Mouse (Mus musculus) MEL (cell line): Measurements from ENCODE around the gene Slc5a10. TPM values are rescaled to one million over a fixed set of nuclear protein-coding genes. Genes with fewer than 3 reads are reported as not detected.

Source experiments
- DNase-seq: peaks from one replicate; pipeline ENCODE4 v3.0.0; 2011; ENCODE audit warnings: low read depth, low spot score
- H3K27ac ChIP-seq: 2 replicates; pipeline ENCODE4 v1.5.1; 2012; ENCODE audit warnings: low read depth, mild to moderate bottlenecking, control low read depth, low read length, moderate library complexity; ENCODE audit not compliant: control insufficient read depth
- H3K27me3 ChIP-seq, 2 experiments: fragments of 150-350 bp in 1 of 2; sonication (generic) in 1 of 2; 2 replicates each; pipeline ENCODE4 v1.6.1; 2012; ENCODE audit warnings: low read length in 2 of 2, mild to moderate bottlenecking in 2 of 2, improper control_type of control experiment in 1 of 2, moderate library complexity in 1 of 2; ENCODE audit not compliant: insufficient read depth in 2 of 2, control insufficient read depth in 1 of 2
- H3K36me3 ChIP-seq, 2 experiments: 2 replicates each; pipeline ENCODE4 v1.6.1; 2012 to 2014; ENCODE audit warnings: low read length in 2 of 2, improper control_type of control experiment in 1 of 2, inconsistent platforms in 1 of 2, mild to moderate bottlenecking in 1 of 2; ENCODE audit not compliant: insufficient read depth in 2 of 2, control insufficient read depth in 1 of 2
- H3K4me1 ChIP-seq, 2 experiments: fragments of 150-350 bp in 1 of 2; sonication (generic) in 1 of 2; 2 replicates each; pipeline ENCODE4 v1.6.1; 2012; ENCODE audit warnings: low read length in 2 of 2, improper control_type of control experiment in 1 of 2, mild to moderate bottlenecking in 1 of 2; ENCODE audit not compliant: insufficient read depth in 2 of 2, control insufficient read depth in 1 of 2
- H3K4me3 ChIP-seq, 2 experiments: fragments of 150-350 bp in 1 of 2; sonication (generic) in 1 of 2; 2 replicates each; pipeline ENCODE4 v1.5.1; 2012; ENCODE audit warnings: low read depth in 2 of 2, low read length in 2 of 2, mild to moderate bottlenecking in 2 of 2, moderate library complexity in 2 of 2, control low read depth in 1 of 2, improper control_type of control experiment in 1 of 2; ENCODE audit not compliant: control insufficient read depth in 1 of 2, insufficient read depth in 1 of 2
- H3K79me2 ChIP-seq: 2 replicates; pipeline ENCODE4 v1.6.1; 2012; ENCODE audit warnings: mild to moderate bottlenecking, low read length, moderate library complexity; ENCODE audit not compliant: control insufficient read depth, poor library complexity, insufficient read depth
- H3K9ac ChIP-seq: 2 replicates; pipeline ENCODE4 v1.6.1; 2012; ENCODE audit warnings: low read depth, mild to moderate bottlenecking, control low read depth, low read length, moderate library complexity; ENCODE audit not compliant: control insufficient read depth, poor library complexity, severe bottlenecking
- H3K9me3 ChIP-seq: fragments of 150-350 bp; sonication (generic); replicated peaks from 2 replicates; pipeline ENCODE4 v1.6.1; 2012; ENCODE audit warnings: mild to moderate bottlenecking, low read length, improper control_type of control experiment, moderate library complexity; ENCODE audit not compliant: insufficient read depth
- CHD1 ChIP-seq: IDR thresholded peaks from 2 replicates; pipeline ENCODE4 v1.6.1; 2012; ENCODE audit warnings: low read depth, mild to moderate bottlenecking, inconsistent platforms, low read length, improper control_type of control experiment
- CTCF ChIP-seq, 3 experiments: IDR thresholded peaks in 2 of 3; conservative IDR thresholded peaks in 1 of 3; 2 replicates each; pipeline ENCODE4 v1.5.1; 2011 to 2012; ENCODE audit warnings: low read length in 3 of 3, low read depth in 2 of 3, mild to moderate bottlenecking in 2 of 3, improper control_type of control experiment in 1 of 3, inconsistent platforms in 1 of 3, mixed read lengths in 1 of 3, moderate library complexity in 1 of 3; ENCODE audit not compliant: control insufficient read depth in 1 of 3, insufficient read depth in 1 of 3, poor library complexity in 1 of 3, severe bottlenecking in 1 of 3
- E2F4 ChIP-seq: IDR thresholded peaks from 2 replicates; pipeline ENCODE4 v1.6.1; 2011; ENCODE audit warnings: low read depth, low read length, improper control_type of control experiment, borderline replicate concordance
- ELF1 ChIP-seq: IDR thresholded peaks from 2 replicates; pipeline ENCODE4 v1.6.1; 2014; ENCODE audit warnings: low read depth, mild to moderate bottlenecking, inconsistent platforms, low read length, improper control_type of control experiment, moderate library complexity
- EP300 ChIP-seq, 2 experiments: IDR thresholded peaks; 2 replicates each; pipeline ENCODE4 v1.6.1; 2011; ENCODE audit warnings: improper control_type of control experiment in 2 of 2, low read length in 2 of 2, low read depth in 1 of 2, mild to moderate bottlenecking in 1 of 2
- GATA1 ChIP-seq: IDR thresholded peaks from 2 replicates; pipeline ENCODE4 v1.6.1; 2011; ENCODE audit warnings: low read depth, low read length, improper control_type of control experiment
- KAT2A ChIP-seq: conservative IDR thresholded peaks from 2 replicates; pipeline ENCODE4 v1.6.1; 2012; ENCODE audit warnings: low read depth, low read length, improper control_type of control experiment, inconsistent platforms
- MEF2A ChIP-seq: IDR thresholded peaks from 2 replicates; pipeline ENCODE4 v1.6.1; 2014; ENCODE audit warnings: low read depth, mild to moderate bottlenecking, inconsistent platforms, low read length, improper control_type of control experiment; ENCODE audit not compliant: poor library complexity, insufficient replicate concordance, severe bottlenecking; ENCODE audit errors: extremely low read depth
- MXI1 ChIP-seq: IDR thresholded peaks from 2 replicates; pipeline ENCODE4 v1.6.1; 2011; ENCODE audit warnings: mild to moderate bottlenecking, low read depth, low read length, improper control_type of control experiment
- MYC ChIP-seq: IDR thresholded peaks from 2 replicates; pipeline ENCODE4 v1.6.1; 2011; ENCODE audit warnings: low read depth, mild to moderate bottlenecking, low read length, improper control_type of control experiment, moderate library complexity
- NRF1 ChIP-seq: IDR thresholded peaks from 2 replicates; pipeline ENCODE4 v1.6.1; 2014; ENCODE audit warnings: low read depth, mild to moderate bottlenecking, inconsistent platforms, low read length, improper control_type of control experiment, moderate library complexity; ENCODE audit not compliant: poor library complexity, insufficient read depth, severe bottlenecking
- POLR2AphosphoS2 ChIP-seq: IDR thresholded peaks from 2 replicates; pipeline ENCODE4 v1.6.1; 2011; ENCODE audit warnings: low read length, improper control_type of control experiment
- RCOR1 ChIP-seq: IDR thresholded peaks from 2 replicates; pipeline ENCODE4 v1.6.1; 2012; ENCODE audit warnings: low read depth, mild to moderate bottlenecking, inconsistent platforms, low read length, improper control_type of control experiment
- SMC3 ChIP-seq: IDR thresholded peaks from 2 replicates; pipeline ENCODE4 v1.6.1; 2011; ENCODE audit warnings: low read depth, low read length, improper control_type of control experiment
- TAL1 ChIP-seq: IDR thresholded peaks from 2 replicates; pipeline ENCODE4 v1.6.1; 2012; ENCODE audit warnings: mild to moderate bottlenecking, inconsistent platforms, low read length, moderate library complexity, mixed read lengths
- TBP ChIP-seq: IDR thresholded peaks from 2 replicates; pipeline ENCODE4 v1.8.0; 2011; ENCODE audit warnings: low read depth, low read length, improper control_type of control experiment
- UBTF ChIP-seq: IDR thresholded peaks from 2 replicates; pipeline ENCODE4 v1.6.1; 2012; ENCODE audit warnings: low read depth, mild to moderate bottlenecking, inconsistent platforms, low read length, improper control_type of control experiment, moderate library complexity, borderline replicate concordance; ENCODE audit not compliant: insufficient read depth
- USF1 ChIP-seq: IDR thresholded peaks from 2 replicates; pipeline ENCODE4 v1.6.1; 2014; ENCODE audit warnings: low read depth, mild to moderate bottlenecking, inconsistent platforms, low read length, improper control_type of control experiment, moderate library complexity
- ZMIZ1 ChIP-seq: IDR thresholded peaks from 2 replicates; pipeline ENCODE4 v1.6.1; 2012; ENCODE audit warnings: low read depth, mild to moderate bottlenecking, inconsistent platforms, low read length, improper control_type of control experiment, moderate library complexity
- polyA plus RNA-seq, 2 experiments: library from polyadenylated mRNA; stranded (reverse) in 1 of 2; unstranded in 1 of 2; fragments of >175 nt in 1 of 2; fragments of >200 nt in 1 of 2; gene quantifications; 2 replicates each; pipeline versions ENCODE4 v1.2.1 to v1.2.4; 2012; ENCODE audit warnings: low replicate concordance in 2 of 2, low read depth in 1 of 2; ENCODE audit not compliant: insufficient read length in 2 of 2, insufficient read depth in 1 of 2, missing spikeins in 1 of 2
- total RNA-seq: library from RNA; depleted of rRNA; stranded (reverse); fragments of 300-350 nt; gene quantifications from 2 replicates; pipeline ENCODE4 v1.2.3, GENCODE M21; 2012

Slc5a10 gene
- total and polyA plus RNA-seq, 3 experiments: 0.08 TPM; not detected in 2

DNA sequence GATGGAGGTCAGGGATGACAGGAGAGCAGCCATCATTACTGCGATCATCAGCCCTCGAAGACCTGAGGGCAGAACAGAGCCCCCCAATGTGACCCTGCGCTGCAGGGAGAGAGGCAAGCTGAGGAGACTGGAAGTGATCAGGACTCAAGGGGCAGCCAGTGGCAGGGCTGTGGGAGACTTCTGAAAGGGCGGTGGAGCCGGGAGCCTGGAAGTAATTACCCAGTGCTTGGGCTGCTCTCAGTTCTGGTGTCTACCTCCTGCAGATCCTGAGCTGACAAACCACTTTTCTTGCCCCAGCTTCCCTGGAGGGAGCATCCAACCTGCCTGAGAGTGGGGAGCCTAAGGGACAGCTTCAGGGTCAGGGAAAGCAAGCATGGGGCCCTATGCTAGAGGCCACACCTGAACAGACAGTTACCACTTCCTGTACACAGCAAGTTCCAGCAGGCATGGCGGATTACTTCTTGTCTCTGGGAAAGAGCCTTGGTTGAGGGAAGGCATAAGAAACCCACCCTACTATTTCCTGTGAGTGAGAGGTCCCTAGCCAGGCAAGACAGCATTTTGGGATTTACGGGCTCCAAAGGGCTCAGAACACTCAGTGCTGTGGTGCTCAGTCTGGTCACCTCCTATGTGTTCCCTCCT, 44.3 kb downstream of the Slc5a10 start:
- H3K36me3 ChIP-seq: no peaks in the 10 kb centered on the region
- H3K4me1 ChIP-seq: no peaks in the 10 kb centered on the region
- TF ChIP-seq KAT2A: no peak
- no peak for TF ChIP-seq TAL1
- TF ChIP-seq SMC3: no peak
- TF ChIP-seq MYC: no peak
- TF ChIP-seq ELF1: no peak
- TF ChIP-seq MEF2A: no peak
- no peak for TF ChIP-seq ZMIZ1
- TF ChIP-seq GATA1: no peak
- no peak for TF ChIP-seq RCOR1
- TF ChIP-seq CTCF (IDR thresholded peaks at IDR 0.05 in 2 of 3, conservative IDR thresholded peaks at IDR 0.05 in 1 of 3; ENCODE audit: control insufficient read depth in 1 of 3, insufficient read depth in 1 of 3, low read depth in 2 of 3, low read length in 3 of 3, poor library complexity in 1 of 3, severe bottlenecking in 1 of 3): no peak
- no peak for TF ChIP-seq MXI1
- TF ChIP-seq NRF1: no peak
- no peak for TF ChIP-seq POLR2AphosphoS2
- no peaks in the 10 kb centered on the region for H3K27me3 ChIP-seq
- no peak overlapping the region for H3K9ac ChIP-seq
- no peaks in the 10 kb centered on the region for H3K79me2 ChIP-seq
- no peak overlapping the region for H3K4me3 ChIP-seq
- H3K27ac ChIP-seq: no peak overlapping the region
- no peak for DNase-seq
- no peaks in the 10 kb centered on the region for H3K9me3 ChIP-seq

DNA sequence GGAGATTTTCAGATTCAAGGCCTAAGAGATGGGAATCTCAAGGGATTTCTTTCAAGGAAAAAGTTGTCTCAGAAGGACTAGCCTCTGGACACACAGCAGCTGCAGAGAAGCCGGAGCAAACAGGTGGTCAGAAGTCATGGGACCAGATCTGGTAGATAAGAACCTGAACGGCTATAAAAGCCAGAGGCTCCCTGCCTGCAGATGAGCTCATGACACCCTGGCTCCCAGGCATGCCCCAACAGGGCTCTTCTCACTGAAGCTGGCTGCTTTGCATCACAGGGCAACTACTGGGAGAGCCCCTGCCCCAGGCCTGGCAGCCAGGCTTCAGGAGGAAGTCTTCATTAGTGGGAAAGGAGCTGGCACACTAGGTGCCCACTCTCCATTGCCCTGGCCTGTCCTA, 45.3 kb downstream of the Slc5a10 start:
- no peak for DNase-seq
- TF ChIP-seq CHD1 (no peak), ZMIZ1 (no peak), SMC3 (no peak), TBP (no peak), USF1 (no peak), E2F4 (no peak), CTCF (IDR thresholded peaks at IDR 0.05 in 2 of 3, conservative IDR thresholded peaks at IDR 0.05 in 1 of 3; ENCODE audit: control insufficient read depth in 1 of 3, insufficient read depth in 1 of 3, low read depth in 2 of 3, low read length in 3 of 3, poor library complexity in 1 of 3, severe bottlenecking in 1 of 3) (no peak), EP300 (IDR thresholded peaks at IDR 0.05; ENCODE audit: low read depth in 1 of 2, low read length in 2 of 2) (no peak), UBTF (no peak)
- H3K27me3 ChIP-seq: no peaks in the 10 kb centered on the region
- H3K79me2 ChIP-seq: no peaks in the 10 kb centered on the region
- H3K4me3 ChIP-seq: no peak overlapping the region
- H3K36me3 ChIP-seq: no peaks in the 10 kb centered on the region
- no peak overlapping the region for H3K9ac ChIP-seq
- H3K27ac ChIP-seq: no peak overlapping the region
- H3K4me1 ChIP-seq: no peaks in the 10 kb centered on the region
- no peaks in the 10 kb centered on the region for H3K9me3 ChIP-seq
